Mouse (Mus musculus): ENCODE measurements around the gene Gla. TPM values are rescaled to one million over a fixed set of nuclear protein-coding genes. Genes with fewer than 3 reads are reported as not detected.

Gene Gla
- polyA plus RNA-seq, 1 experiment from 2014 or later = 3.0 TPM

GRCm38 (mm10) chrX:134588997-134589396 lies 11.9 kb downstream of the Gla start:
- Histone ChIP-seq H3K27me3 (ENCODE audit: insufficient read depth, low read length) (no peaks in the 10 kb centered on the region), H3K4me2 (no peak overlapping the region), H3K9ac (no peak overlapping the region), H3K27ac (ENCODE audit: low read depth) (no peak overlapping the region), H3K4me3 (ENCODE audit: low read depth, low read length) (no peak overlapping the region), H3K4me1 (ENCODE audit: insufficient read depth) (no peaks in the 10 kb centered on the region), H3K36me3 (ENCODE audit: insufficient read depth) (peaks cover 21% of the 10 kb centered on the region), H3K9me3 (ENCODE audit: low read depth, low read length) (no peaks in the 10 kb centered on the region)
- WGBS = 88% methylated on average over 3 of the region's 3 CpGs
- DNase-seq (no peak), ATAC-seq (ENCODE audit: insufficient read depth) (no peak)
- no peak for TF ChIP-seq CTCF (IDR thresholded peaks at IDR 0.05; ENCODE audit: low read depth)

- H3K27ac ChIP-seq (ENCODE audit: low read depth) = no peak overlapping the region
- no peak for DNase-seq
- peaks cover 21% of the 10 kb centered on the region for H3K36me3 ChIP-seq (ENCODE audit: insufficient read depth)
- H3K4me2 ChIP-seq = no peak overlapping the region
- H3K4me3 ChIP-seq (ENCODE audit: low read depth, low read length) = no peak overlapping the region
- no peaks in the 10 kb centered on the region for H3K4me1 ChIP-seq (ENCODE audit: insufficient read depth)
- no peak for TF ChIP-seq CTCF (IDR thresholded peaks at IDR 0.05; ENCODE audit: low read depth)
- no peak for ATAC-seq (ENCODE audit: insufficient read depth)
- H3K27me3 ChIP-seq (ENCODE audit: insufficient read depth, low read length) = no peaks in the 10 kb centered on the region
- WGBS = 76% methylated on average over 4 of the region's 4 CpGs
- no peak overlapping the region for H3K9ac ChIP-seq
- H3K9me3 ChIP-seq (ENCODE audit: low read depth, low read length) = no peaks in the 10 kb centered on the region
Observed at GRCm38 (mm10) chrX:134588261-134588660, 12.7 kb downstream of the Gla start.

GRCm38 (mm10) chrX:134586447-134586846 lies 14.5 kb downstream of the Gla start:
- DNase-seq = no peak
- no peaks in the 10 kb centered on the region for H3K27me3 ChIP-seq (ENCODE audit: insufficient read depth, low read length)
- peak overlapping the region; percentile 94; the same call in 1 of the 2 replicates for H3K27ac ChIP-seq (ENCODE audit: low read depth)
- no peaks in the 10 kb centered on the region for H3K9me3 ChIP-seq (ENCODE audit: low read depth, low read length)
- peak overlapping the region; percentile 54 for H3K4me3 ChIP-seq (ENCODE audit: low read depth, low read length)
- 21% methylated on average over 8 of the region's 8 CpGs for WGBS
- peaks cover 21% of the 10 kb centered on the region for H3K36me3 ChIP-seq (ENCODE audit: insufficient read depth)
- no peak for TF ChIP-seq CTCF (IDR thresholded peaks at IDR 0.05; ENCODE audit: low read depth)
- no peaks in the 10 kb centered on the region for H3K4me1 ChIP-seq (ENCODE audit: insufficient read depth)
- peak overlapping the region; percentile 75 for H3K9ac ChIP-seq
- no peak for ATAC-seq (ENCODE audit: insufficient read depth)
- H3K4me2 ChIP-seq = peak overlapping the region; percentile 69

GRCm38 (mm10) chrX:134585103-134586002 lies 15.6 kb downstream of the Gla start, which contains the start of gene Rpl36a:
Gene Rpl36a (plus strand): TSS chrX:134585654.
- ATAC-seq (ENCODE audit: insufficient read depth) = peak; percentile 98
- no peaks in the 10 kb centered on the region for H3K9me3 ChIP-seq (ENCODE audit: low read depth, low read length)
- H3K4me3 ChIP-seq (ENCODE audit: low read depth, low read length) = peak within 1 kb of the TSS; percentile 54
- peak within 1 kb of the TSS; percentile 94 for H3K27ac ChIP-seq (ENCODE audit: low read depth)
- peaks cover 21% of the 10 kb centered on the region for H3K36me3 ChIP-seq (ENCODE audit: insufficient read depth)
- WGBS = 10% methylated on average over 45 of the region's 45 CpGs
- peak within 1 kb of the TSS; percentile 75 for H3K9ac ChIP-seq
- H3K27me3 ChIP-seq (ENCODE audit: insufficient read depth, low read length) = no peaks in the 10 kb centered on the region
- peak; percentile 67 for TF ChIP-seq CTCF (IDR thresholded peaks at IDR 0.05; ENCODE audit: low read depth)
- H3K4me2 ChIP-seq = peak within 1 kb of the TSS; percentile 69
- peak; percentile 96 for DNase-seq
- no peaks in the 10 kb centered on the region for H3K4me1 ChIP-seq (ENCODE audit: insufficient read depth)

- ATAC-seq (ENCODE audit: insufficient read depth) (no peak), DNase-seq (no peak)
- Histone ChIP-seq H3K4me2 (no peak within 1 kb of the TSS), H3K4me1 (ENCODE audit: insufficient read depth) (no peaks in the 10 kb centered on the region), H3K9ac (no peak within 1 kb of the TSS), H3K4me3 (ENCODE audit: low read depth, low read length) (no peak within 1 kb of the TSS), H3K27me3 (ENCODE audit: insufficient read depth, low read length) (no peaks in the 10 kb centered on the region), H3K9me3 (ENCODE audit: low read depth, low read length) (no peaks in the 10 kb centered on the region), H3K36me3 (ENCODE audit: insufficient read depth) (peaks cover 6% of the 10 kb centered on the region; the same call in 1 of the 2 replicates), H3K27ac (ENCODE audit: low read depth) (no peak within 1 kb of the TSS)
- TF ChIP-seq CTCF (IDR thresholded peaks at IDR 0.05; ENCODE audit: low read depth) = no peak
- WGBS = 80% methylated on average over 11 of the region's 11 CpGs
Observed at GRCm38 (mm10) chrX:134582888-134583669, 17.8 kb downstream of the Gla start, which contains the start of gene Btk. Gene Btk (minus strand): TSS chrX:134583570.

- Histone ChIP-seq H3K4me3 (ENCODE audit: low read depth, low read length) (no peak overlapping the region), H3K9me3 (ENCODE audit: low read depth, low read length) (no peaks in the 10 kb centered on the region), H3K4me2 (no peak overlapping the region), H3K36me3 (ENCODE audit: insufficient read depth) (no peaks in the 10 kb centered on the region), H3K27me3 (ENCODE audit: insufficient read depth, low read length) (no peaks in the 10 kb centered on the region), H3K9ac (no peak overlapping the region), H3K27ac (ENCODE audit: low read depth) (no peak overlapping the region), H3K4me1 (ENCODE audit: insufficient read depth) (no peaks in the 10 kb centered on the region)
- no peak for ATAC-seq (ENCODE audit: insufficient read depth)
- no peak for DNase-seq
- WGBS = 81% methylated on average over 11 of the region's 11 CpGs
- TF ChIP-seq CTCF (IDR thresholded peaks at IDR 0.05; ENCODE audit: low read depth) = no peak
Observed at GRCm38 (mm10) chrX:134582270-134582669, 18.7 kb downstream of the Gla start.

Measured in lung, embryonic 14.5 days (tissue).